Mouse (Mus musculus): ENCODE results near the gene Olfr583. TPM values are rescaled to one million over a fixed set of nuclear protein-coding genes. Genes with fewer than 3 reads are reported as not detected.

Gene Olfr583
- polyA plus RNA-seq (2012; rRNA removed) = not detected in 2 replicates

- no peaks in the 10 kb centered on the region for H3K36me3 ChIP-seq (ENCODE audit: control insufficient read depth, insufficient read depth, low read length)
- TF ChIP-seq POLR2A (IDR thresholded peaks at IDR 0.05; ENCODE audit: low read depth, low read length) (no peak), CTCF (IDR thresholded peaks at IDR 0.05; ENCODE audit: extremely low read depth, insufficient read depth, insufficient read length, insufficient replicate concordance) (no peak)
- no peaks in the 10 kb centered on the region for H3K4me1 ChIP-seq (ENCODE audit: control insufficient read depth, insufficient read depth, insufficient read length)
- no peak within 1 kb of the TSS for H3K4me3 ChIP-seq (ENCODE audit: extremely low read depth, insufficient read depth, insufficient read length)
- WGBS = 94% methylated on average over 1 of the region's 1 CpGs
- no peak for DNase-seq (ENCODE audit: low read depth in 1 of 2, low spot score in 2 of 2)
- H3K27me3 ChIP-seq (ENCODE audit: control insufficient read depth, insufficient read depth, low read length) = no peaks in the 10 kb centered on the region
- no peak within 1 kb of the TSS for H3K27ac ChIP-seq (ENCODE audit: insufficient read depth, low read length)
These were observed at the start of gene Olfr583 for GRCm38 (mm10) chr7:103051000-103051399. Olfr583 (plus strand) TSS chr7:103051300.

- DNase-seq (ENCODE audit: low read depth in 1 of 2, low spot score in 2 of 2) = no peak
- Histone ChIP-seq H3K27ac (ENCODE audit: insufficient read depth, low read length) (no peak within 1 kb of the TSS), H3K4me3 (ENCODE audit: extremely low read depth, insufficient read depth, insufficient read length) (no peak within 1 kb of the TSS), H3K27me3 (ENCODE audit: control insufficient read depth, insufficient read depth, low read length) (no peaks in the 10 kb centered on the region), H3K36me3 (ENCODE audit: control insufficient read depth, insufficient read depth, low read length) (no peaks in the 10 kb centered on the region), H3K4me1 (ENCODE audit: control insufficient read depth, insufficient read depth, insufficient read length) (no peaks in the 10 kb centered on the region)
- TF ChIP-seq POLR2A (IDR thresholded peaks at IDR 0.05; ENCODE audit: low read depth, low read length) = no peak
- TF ChIP-seq CTCF (IDR thresholded peaks at IDR 0.05; ENCODE audit: extremely low read depth, insufficient read depth, insufficient read length, insufficient replicate concordance) = no peak
These were observed 13.4 kb upstream of the Olfr583 start, which contains the start of gene Olfr582 for GRCm38 (mm10) chr7:103037724-103038123. Olfr582 (plus strand) TSS chr7:103038024.

- Histone ChIP-seq H3K4me1 (ENCODE audit: control insufficient read depth, insufficient read depth, insufficient read length) (no peaks in the 10 kb centered on the region), H3K4me3 (ENCODE audit: extremely low read depth, insufficient read depth, insufficient read length) (no peak within 1 kb of the TSS), H3K27ac (ENCODE audit: insufficient read depth, low read length) (no peak within 1 kb of the TSS), H3K27me3 (ENCODE audit: control insufficient read depth, insufficient read depth, low read length) (no peaks in the 10 kb centered on the region), H3K36me3 (ENCODE audit: control insufficient read depth, insufficient read depth, low read length) (no peaks in the 10 kb centered on the region)
- TF ChIP-seq POLR2A (IDR thresholded peaks at IDR 0.05; ENCODE audit: low read depth, low read length) = no peak
- TF ChIP-seq CTCF (IDR thresholded peaks at IDR 0.05; ENCODE audit: extremely low read depth, insufficient read depth, insufficient read length, insufficient replicate concordance) = no peak
- DNase-seq (ENCODE audit: low read depth in 1 of 2, low spot score in 2 of 2) = no peak
- WGBS = 78% methylated on average over 1 of the region's 1 CpGs
These were observed 30.5 kb downstream of the Olfr583 start, which contains the start of gene Olfr584 for GRCm38 (mm10) chr7:103081585-103081984. Olfr584 (plus strand) TSS chr7:103081885.

GRCm38 (mm10) chr7:103097420-103097819, 46.3 kb downstream of the Olfr583 start, which contains the start of gene Olfr585:
Olfr585 (plus strand) TSS chr7:103097720.
- no peaks in the 10 kb centered on the region for H3K4me1 ChIP-seq (ENCODE audit: control insufficient read depth, insufficient read depth, insufficient read length)
- WGBS = 90% methylated on average over 1 of the region's 1 CpGs
- H3K27me3 ChIP-seq (ENCODE audit: control insufficient read depth, insufficient read depth, low read length) = no peaks in the 10 kb centered on the region
- TF ChIP-seq CTCF (IDR thresholded peaks at IDR 0.05; ENCODE audit: extremely low read depth, insufficient read depth, insufficient read length, insufficient replicate concordance) = no peak
- TF ChIP-seq POLR2A (IDR thresholded peaks at IDR 0.05; ENCODE audit: low read depth, low read length) = no peak
- H3K4me3 ChIP-seq (ENCODE audit: extremely low read depth, insufficient read depth, insufficient read length) = no peak within 1 kb of the TSS
- no peak within 1 kb of the TSS for H3K27ac ChIP-seq (ENCODE audit: insufficient read depth, low read length)
- no peak for DNase-seq (ENCODE audit: low read depth in 1 of 2, low spot score in 2 of 2)
- H3K36me3 ChIP-seq (ENCODE audit: control insufficient read depth, insufficient read depth, low read length) = no peaks in the 10 kb centered on the region

Other genes starting within 250 kb of the Olfr583 start
- gene Olfr564, start 247.8 kb upstream of the Olfr583 start, polyA plus RNA-seq (2012; rRNA removed) = not detected in 2 replicates
- not detected in 2 replicates for gene Olfr566, start 192.5 kb upstream of the Olfr583 start, polyA plus RNA-seq (2012; rRNA removed)
- not detected in 2 replicates for gene Olfr568, start 174.2 kb upstream of the Olfr583 start, polyA plus RNA-seq (2012; rRNA removed)
- not detected in 2 replicates for gene Olfr569, start 160.4 kb upstream of the Olfr583 start, polyA plus RNA-seq (2012; rRNA removed)
- not detected in 2 replicates for gene Olfr570, start 156.7 kb upstream of the Olfr583 start, polyA plus RNA-seq (2012; rRNA removed)
- gene Olfr571, start 133.8 kb upstream of the Olfr583 start, polyA plus RNA-seq (2012; rRNA removed) = not detected in 2 replicates
- not detected in 2 replicates for gene Olfr572, start 126.9 kb upstream of the Olfr583 start, polyA plus RNA-seq (2012; rRNA removed)
- gene Olfr573-ps1, start 108.7 kb upstream of the Olfr583 start, polyA plus RNA-seq (2012; rRNA removed) = not detected in 2 replicates
- not detected in 2 replicates for gene Olfr574, start 102.8 kb upstream of the Olfr583 start, polyA plus RNA-seq (2012; rRNA removed)
- gene Olfr575, start 92.5 kb upstream of the Olfr583 start, polyA plus RNA-seq (2012; rRNA removed) = not detected in 2 replicates
- not detected in 2 replicates for gene Olfr576, start 88.6 kb upstream of the Olfr583 start, polyA plus RNA-seq (2012; rRNA removed)
- not detected in 2 replicates for gene Olfr577, start 75.4 kb upstream of the Olfr583 start, polyA plus RNA-seq (2012; rRNA removed)
- gene Olfr578, start 62.0 kb upstream of the Olfr583 start, polyA plus RNA-seq (2012; rRNA removed) = not detected in 2 replicates
- not detected in 2 replicates for gene Olfr582, start 13.3 kb upstream of the Olfr583 start, polyA plus RNA-seq (2012; rRNA removed)
- gene Olfr584, start 30.6 kb downstream of the Olfr583 start, polyA plus RNA-seq (2012; rRNA removed) = not detected in 2 replicates
- gene Olfr585, start 46.4 kb downstream of the Olfr583 start, polyA plus RNA-seq (2012; rRNA removed) = not detected in 2 replicates
- not detected in 2 replicates for gene Olfr586, start 74.3 kb downstream of the Olfr583 start, polyA plus RNA-seq (2012; rRNA removed)
- gene Olfr588-ps1, start 89.6 kb downstream of the Olfr583 start, polyA plus RNA-seq (2012; rRNA removed) = not detected in 2 replicates
- not detected in 2 replicates for gene Olfr589, start 105.1 kb downstream of the Olfr583 start, polyA plus RNA-seq (2012; rRNA removed)
- not detected in 2 replicates for gene Olfr591, start 127.0 kb downstream of the Olfr583 start, polyA plus RNA-seq (2012; rRNA removed)
- not detected in 2 replicates for gene Olfr592, start 133.5 kb downstream of the Olfr583 start, polyA plus RNA-seq (2012; rRNA removed)
- gene Olfr593, start 160.6 kb downstream of the Olfr583 start, polyA plus RNA-seq (2012; rRNA removed) = not detected in 2 replicates
- not detected in 2 replicates for gene Olfr594, start 165.7 kb downstream of the Olfr583 start, polyA plus RNA-seq (2012; rRNA removed)
- gene Usp17ld, start 201.2 kb downstream of the Olfr583 start, polyA plus RNA-seq (2012; rRNA removed) = not detected in 2 replicates